Mouse (Mus musculus) liver, adult (tissue): Measurements from ENCODE around the gene Aak1.

ENCODE experiments used
- GATA4 ChIP-seq: IDR thresholded peaks from 2 replicates; pipeline ENCODE4 v1.6.1; 2014; ENCODE audit warnings: mild to moderate bottlenecking, low read length; ENCODE audit not compliant: insufficient replicate concordance

Gene Aak1

GRCm38 (mm10) chr6:86955741-86956140, 106.4 kb downstream of the Aak1 start:
- no peak for TF ChIP-seq GATA4

GRCm38 (mm10) chr6:86956206-86956605, 106.9 kb downstream of the Aak1 start:
- TF ChIP-seq GATA4, result no peak

GRCm38 (mm10) chr6:86959006-86959405, 109.7 kb downstream of the Aak1 start:
- no peak for TF ChIP-seq GATA4

- TF ChIP-seq GATA4, result no peak
These were observed 114.8 kb downstream of the Aak1 start for GRCm38 (mm10) chr6:86963987-86964685.

GRCm38 (mm10) chr6:86967166-86967565, 117.8 kb downstream of the Aak1 start:
- no peak for TF ChIP-seq GATA4

- no peak for TF ChIP-seq GATA4
These were observed 124.6 kb downstream of the Aak1 start for GRCm38 (mm10) chr6:86973956-86974355.

GRCm38 (mm10) chr6:86978156-86978908, 129.0 kb downstream of the Aak1 start:
- no peak for TF ChIP-seq GATA4

- no peak for TF ChIP-seq GATA4
These were observed 129.6 kb downstream of the Aak1 start for GRCm38 (mm10) chr6:86978909-86979265.

GRCm38 (mm10) chr6:86981206-86981605, 131.9 kb downstream of the Aak1 start:
- TF ChIP-seq GATA4, result no peak

GRCm38 (mm10) chr6:86985314-86986106, 136.2 kb downstream of the Aak1 start:
- TF ChIP-seq GATA4, result no peak

GRCm38 (mm10) chr6:86989576-86989975, 140.3 kb downstream of the Aak1 start:
- TF ChIP-seq GATA4, result no peak

GRCm38 (mm10) chr6:86991041-86991440, 141.7 kb downstream of the Aak1 start:
- no peak for TF ChIP-seq GATA4

GRCm38 (mm10) chr6:86992349-86992748, 143.0 kb downstream of the Aak1 start:
- TF ChIP-seq GATA4, result no peak

GRCm38 (mm10) chr6:86994254-86994653, 144.9 kb downstream of the Aak1 start:
- TF ChIP-seq GATA4, result no peak

- TF ChIP-seq GATA4, result no peak
These were observed 147.5 kb downstream of the Aak1 start for GRCm38 (mm10) chr6:86996629-86997307.
